Comparison of ENCODE assay signal across 7 mouse cellular contexts in the genomic region with DNA sequence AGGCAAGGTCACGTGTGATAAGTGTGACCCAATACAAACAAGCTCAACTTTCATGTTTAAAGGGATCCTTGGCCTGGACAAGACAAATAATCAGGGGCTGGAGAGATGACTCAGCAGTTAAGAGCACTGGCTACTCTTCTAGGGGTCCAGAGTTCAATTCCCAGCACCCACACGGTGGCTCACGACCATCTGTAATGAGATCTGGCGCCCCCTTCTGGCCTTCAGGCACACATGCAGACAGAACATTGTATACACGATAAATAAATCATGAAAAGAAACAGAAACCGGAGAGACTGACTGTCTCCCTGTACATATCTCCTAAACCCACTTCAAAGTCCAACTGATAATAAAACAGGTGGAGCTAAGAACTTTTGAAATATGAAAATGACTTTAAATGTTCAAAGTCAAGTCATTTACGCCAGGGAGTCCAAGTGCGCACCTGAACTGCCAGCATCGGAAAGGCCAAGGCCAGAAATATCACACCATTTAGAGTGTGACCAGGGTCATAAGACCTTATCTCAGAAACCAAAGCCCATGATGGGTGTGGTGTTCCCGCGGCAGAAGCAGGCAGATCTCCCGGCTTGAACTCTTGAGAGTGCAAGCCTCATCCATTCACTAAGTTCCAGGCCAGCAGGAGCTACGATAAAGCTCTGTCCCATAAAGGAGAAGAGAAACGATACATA. TPM values are rescaled to one million over a fixed set of nuclear protein-coding genes. Genes with fewer than 3 reads are reported as not detected.
DNase-seq lines count a peak whose midpoint lies in the region; ATAC-seq and TF ChIP-seq lines count a peak whose summit lies in the region.

No protein-coding gene starts in this region.

- peak overlapping the region; percentile 60 for H3K4me2 ChIP-seq in neural tube, embryonic 11.5 days (ENCODE audit: low read depth)
- H3K4me2 ChIP-seq in intestine, postnatal 0 days (replicated peaks; ENCODE audit: low read depth): peak overlapping the region; percentile 75
- peak overlapping the region; percentile 71 for H3K4me2 ChIP-seq in neural tube, embryonic 14.5 days (ENCODE audit: low read depth, low read length)

- peaks cover 10% of the 10 kb centered on the region for H3K36me3 ChIP-seq in neural tube, embryonic 11.5 days (ENCODE audit: control insufficient read depth, insufficient read depth, low read length)
- H3K36me3 ChIP-seq in intestine, postnatal 0 days (ENCODE audit: control insufficient read depth, insufficient read depth): peaks cover 36% of the 10 kb centered on the region
- H3K36me3 ChIP-seq in neural tube, embryonic 14.5 days (ENCODE audit: control insufficient read depth, insufficient read depth, low read length): peaks cover 20% of the 10 kb centered on the region

- H3K27me3 ChIP-seq in neural tube, embryonic 11.5 days (ENCODE audit: control insufficient read depth, insufficient read depth, low read length): no peaks in the 10 kb centered on the region
- H3K27me3 ChIP-seq in intestine, postnatal 0 days (replicated peaks; ENCODE audit: control insufficient read depth, insufficient read depth, low read length): no peaks in the 10 kb centered on the region
- H3K27me3 ChIP-seq in neural tube, embryonic 14.5 days (ENCODE audit: control insufficient read depth, insufficient read depth, low read length): no peaks in the 10 kb centered on the region; the same call in 1 of the 2 replicates

- no peak for DNase-seq in neural tube, embryonic 11.5 days (ENCODE audit: low spot score)
- DNase-seq in neural tube, embryonic 10.5 days (ENCODE audit: extremely low spot score, low spot score): no peak
- no peak for DNase-seq in right cerebral cortex, postnatal 4 days
- no peak for DNase-seq in lung, postnatal 10 days

- H3K9ac ChIP-seq in neural tube, embryonic 11.5 days (ENCODE audit: low read length): peak overlapping the region; percentile 99
- 0 out of 2 replicates have a peak overlapping the region, but pooled peaks have one; percentile 96 for H3K9ac ChIP-seq in intestine, postnatal 0 days (ENCODE audit: low read depth, low read length)
- H3K9ac ChIP-seq in neural tube, embryonic 14.5 days (replicated peaks; ENCODE audit: low read depth, low read length): peak overlapping the region; percentile 88; the same call in 1 of the 2 replicates

- peak overlapping the region; percentile 97 for H3K4me3 ChIP-seq in neural tube, embryonic 11.5 days (ENCODE audit: low read depth, low read length)
- H3K4me3 ChIP-seq in brown adipose tissue, adult 24 weeks (ENCODE audit: insufficient read depth, low read depth, low read length): peak overlapping the region; percentile 91
- H3K4me3 ChIP-seq in intestine, postnatal 0 days (ENCODE audit: low read depth, low read length): peak overlapping the region; percentile 93
- peak overlapping the region; percentile 95 for H3K4me3 ChIP-seq in neural tube, embryonic 14.5 days (ENCODE audit: low read depth, low read length)

- TF ChIP-seq CTCF in intestine, postnatal 0 days (IDR thresholded peaks at IDR 0.05; ENCODE audit: low read depth): peak; percentile 76

- peaks cover 3% of the 10 kb centered on the region for H3K4me1 ChIP-seq in neural tube, embryonic 11.5 days (ENCODE audit: control insufficient read depth, insufficient read depth, low read length)
- peaks cover 3% of the 10 kb centered on the region; the same call in 1 of the 2 replicates for H3K4me1 ChIP-seq in brown adipose tissue, adult 24 weeks (ENCODE audit: control insufficient read depth, insufficient read depth, insufficient read length, low read length)
- no peaks in the 10 kb centered on the region for H3K4me1 ChIP-seq in intestine, postnatal 0 days (replicated peaks; ENCODE audit: control insufficient read depth, insufficient read depth, low read length)
- H3K4me1 ChIP-seq in neural tube, embryonic 14.5 days (ENCODE audit: control insufficient read depth, insufficient read depth, low read length): peaks cover 7% of the 10 kb centered on the region; the same call in 1 of the 2 replicates

- no peaks in the 10 kb centered on the region for H3K9me3 ChIP-seq in neural tube, embryonic 11.5 days (ENCODE audit: control insufficient read depth, low read length)
- no peaks in the 10 kb centered on the region for H3K9me3 ChIP-seq in intestine, postnatal 0 days (ENCODE audit: control insufficient read depth)
- no peaks in the 10 kb centered on the region for H3K9me3 ChIP-seq in neural tube, embryonic 14.5 days (ENCODE audit: control insufficient read depth, low read length)

- no peak overlapping the region for H3K27ac ChIP-seq in neural tube, embryonic 11.5 days (ENCODE audit: low read depth, low read length)
- H3K27ac ChIP-seq in brown adipose tissue, adult 24 weeks (replicated peaks; ENCODE audit: low read depth, low read length): no peak overlapping the region
- H3K27ac ChIP-seq in intestine, postnatal 0 days (ENCODE audit: low read depth, low read length): peak overlapping the region; percentile 96
- H3K27ac ChIP-seq in neural tube, embryonic 14.5 days (ENCODE audit: low read depth, low read length): no peak overlapping the region

- WGBS in neural tube, embryonic 11.5 days: 75% methylated on average over 14 of the region's 14 CpGs
- WGBS in intestine, postnatal 0 days: 30% methylated on average over 14 of the region's 14 CpGs
- WGBS in neural tube, embryonic 14.5 days: 76% methylated on average over 14 of the region's 14 CpGs

- no peak for ATAC-seq in neural tube, embryonic 11.5 days (ENCODE audit: insufficient read depth, low FRiP score, low TSS enrichment)
- peak; percentile 68 for ATAC-seq in intestine, postnatal 0 days
- no peak for ATAC-seq in neural tube, embryonic 14.5 days (ENCODE audit: low read depth)

RNA-seq across cellular contexts. Expression of a gene that starts 5.2 kb away (rescaled TPM):
- 212 and 222 TPM in 2 replicates for polyA plus RNA-seq in neural tube, embryonic 11.5 days (2014; fragmentation: Nextera tagmentation; extraction: Ambion mirVana)
- 19.2 and 19.3 TPM in 2 replicates for polyA plus RNA-seq in brown adipose tissue, adult 24 weeks (2012; ENCODE audit: insufficient read depth, insufficient read length, missing spikeins)
- polyA plus RNA-seq in intestine, postnatal 0 days (2015; fragmentation: Nextera tagmentation; extraction: Ambion mirVana): 177 and 194 TPM in 2 replicates
- polyA plus RNA-seq in neural tube, embryonic 14.5 days (2014; fragmentation: Nextera tagmentation; extraction: Ambion mirVana): 171 and 179 TPM in 2 replicates

RNA-seq across cellular contexts. Expression of a gene that starts 22.8 kb away (rescaled TPM):
- polyA plus RNA-seq in neural tube, embryonic 11.5 days (2014; fragmentation: Nextera tagmentation; extraction: Ambion mirVana): 0.40 TPM in 1 of 2 replicates, not detected in the other
- not detected in 2 replicates for polyA plus RNA-seq in brown adipose tissue, adult 24 weeks (2012; ENCODE audit: insufficient read depth, insufficient read length, missing spikeins)
- 0.14 TPM in 1 of 2 replicates, not detected in the other for polyA plus RNA-seq in intestine, postnatal 0 days (2015; fragmentation: Nextera tagmentation; extraction: Ambion mirVana)
- polyA plus RNA-seq in neural tube, embryonic 14.5 days (2014; fragmentation: Nextera tagmentation; extraction: Ambion mirVana): not detected in 2 replicates

RNA-seq across cellular contexts. Expression of a gene that starts 41.9 kb away (rescaled TPM):
- polyA plus RNA-seq in neural tube, embryonic 11.5 days (2014; fragmentation: Nextera tagmentation; extraction: Ambion mirVana): 9.9 and 10.9 TPM in 2 replicates
- not detected in 2 replicates for polyA plus RNA-seq in brown adipose tissue, adult 24 weeks (2012; ENCODE audit: insufficient read depth, insufficient read length, missing spikeins)
- polyA plus RNA-seq in intestine, postnatal 0 days (2015; fragmentation: Nextera tagmentation; extraction: Ambion mirVana): 2.5 and 3.3 TPM in 2 replicates
- 0.54 and 3.6 TPM in 2 replicates for polyA plus RNA-seq in neural tube, embryonic 14.5 days (2014; fragmentation: Nextera tagmentation; extraction: Ambion mirVana)

RNA-seq across cellular contexts. Expression of a gene that starts 54.9 kb away (rescaled TPM):
- polyA plus RNA-seq in neural tube, embryonic 11.5 days (2014; fragmentation: Nextera tagmentation; extraction: Ambion mirVana): 90.3 and 92.4 TPM in 2 replicates
- 29.8 and 38.4 TPM in 2 replicates for polyA plus RNA-seq in brown adipose tissue, adult 24 weeks (2012; ENCODE audit: insufficient read depth, insufficient read length, missing spikeins)
- polyA plus RNA-seq in intestine, postnatal 0 days (2015; fragmentation: Nextera tagmentation; extraction: Ambion mirVana): 60.2 and 60.6 TPM in 2 replicates
- 64.0 and 68.4 TPM in 2 replicates for polyA plus RNA-seq in neural tube, embryonic 14.5 days (2014; fragmentation: Nextera tagmentation; extraction: Ambion mirVana)
